Mouse (Mus musculus): ENCODE results near the gene Ampd3.

- TF ChIP-seq CTCF (conservative IDR thresholded peaks at IDR 0.05; ENCODE audit: low read length) = no peak
- no peak for TF ChIP-seq NANOG (IDR thresholded peaks at IDR 0.05; ENCODE audit: borderline replicate concordance, low read length)
- TF ChIP-seq POU5F1 (IDR thresholded peaks at IDR 0.05; ENCODE audit: borderline replicate concordance, low read length) = no peak
Observed at GRCm38 (mm10) chr7:110780520-110780919, 12.5 kb downstream of the Ampd3 start.
